ENCODE assay signal across 9 mouse cellular contexts in the genomic region with DNA sequence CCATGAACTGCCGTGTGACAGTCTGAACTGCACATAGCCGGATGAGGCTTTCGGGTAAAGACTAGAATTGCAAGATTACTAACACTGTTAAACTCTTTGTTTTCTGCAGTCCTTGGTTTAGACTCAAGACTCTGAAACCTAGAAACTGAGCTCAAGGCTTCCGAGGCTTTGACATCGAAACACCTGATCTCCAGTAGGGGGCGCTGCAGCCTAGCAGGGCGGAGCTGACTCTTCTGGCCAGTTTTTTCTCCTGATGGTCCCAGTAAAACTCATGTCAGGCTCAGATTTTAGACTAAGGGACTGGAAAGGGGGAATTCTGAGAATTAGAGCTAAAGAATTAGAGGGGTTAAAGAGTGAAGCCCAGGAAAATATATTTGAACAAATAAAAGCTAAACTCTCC. TPM values are rescaled to one million over a fixed set of nuclear protein-coding genes. Genes with fewer than 3 reads are reported as not detected.
DNase-seq lines count a peak whose midpoint lies in the region; ATAC-seq and TF ChIP-seq lines count a peak whose summit lies in the region.
"Had no signal": no experiment of that assay in that cellular context is flagged by ENCODE, and none has a peak within 500 bp of the region (broad histone marks: within the 10 kb centered on the region; RNA-seq: fewer than 3 reads in every experiment).

No protein-coding gene starts in this region.

- no peaks in the 10 kb centered on the region for H3K9me3 ChIP-seq in heart, embryonic 11.5 days (replicated peaks; ENCODE audit: control insufficient read depth, low read length)
- no peaks in the 10 kb centered on the region for H3K9me3 ChIP-seq in G1E (replicated peaks)
- H3K9me3 ChIP-seq: megakaryocyte, embryonic 14.5 days had no signal

- no peak overlapping the region for H3K4me3 ChIP-seq in heart, embryonic 11.5 days (ENCODE audit: low read depth, low read length)
- H3K4me3 ChIP-seq in G1E (ENCODE audit: low read depth, low read length), result no peak overlapping the region
- H3K4me3 ChIP-seq: megakaryocyte, embryonic 14.5 days had no signal

- H3K4me2 ChIP-seq in heart, embryonic 11.5 days, result no peak overlapping the region; the same call in 1 of the 2 replicates

- H3K27ac ChIP-seq in heart, embryonic 11.5 days (ENCODE audit: low read depth, low read length), result no peak overlapping the region

- H3K36me3 ChIP-seq in heart, embryonic 11.5 days (ENCODE audit: control insufficient read depth, insufficient read depth, low read length), result no peaks in the 10 kb centered on the region
- H3K36me3 ChIP-seq in G1E (replicated peaks), result no peaks in the 10 kb centered on the region

- WGBS in heart, embryonic 11.5 days (ENCODE audit: insufficient replicate concordance), result 10% methylated on average over 7 of the region's 7 CpGs

- DNase-seq in heart, adult 18-20 months, result peak; percentile 68 to 91
- DNase-seq in G1E (ENCODE audit: low spot score), result peak; percentile 39
- DNase-seq in c-Kit-positive CD71-positive TER-119-positive erythroid progenitor cells, embryonic 14.5 days (ENCODE audit: low spot score), result peak; percentile 33
- peak; percentile 52 for DNase-seq in gastrocnemius, postnatal 25 days
- DNase-seq in layer of hippocampus, postnatal 25 days (ENCODE audit: extremely low spot score in 1 of 2, low spot score in 1 of 2), result peak; percentile 45 to 88
- DNase-seq in naive thymus-derived CD4-positive, alpha-beta T cell, adult 2 months (ENCODE audit: low read depth), result peak; percentile 89
- DNase-seq in testis, postnatal 10 days (ENCODE audit: low spot score), result peak; percentile 91

- no peaks in the 10 kb centered on the region for H3K4me1 ChIP-seq in heart, embryonic 11.5 days (ENCODE audit: control insufficient read depth, insufficient read depth, low read length)
- H3K4me1 ChIP-seq in G1E (ENCODE audit: insufficient read depth, low read depth, low read length), result no peaks in the 10 kb centered on the region

- no peak for ATAC-seq in heart, embryonic 11.5 days (replicated peaks; ENCODE audit: insufficient number of reproducible peaks, low FRiP score, low TSS enrichment)
- ATAC-seq in G1E (ENCODE audit: extremely low read depth, insufficient number of reproducible peaks, low FRiP score, poor library complexity, severe bottlenecking), result no peak

- H3K9ac ChIP-seq in heart, embryonic 11.5 days (ENCODE audit: low read depth, low read length), result no peak overlapping the region

- 0 out of 2 replicates have a peak, but pooled peaks cover under 1% of the 10 kb centered on the region for H3K27me3 ChIP-seq in heart, embryonic 11.5 days (ENCODE audit: control insufficient read depth, insufficient read depth, low read length)
- peaks cover 8% of the 10 kb centered on the region; the same call in 1 of the 2 replicates for H3K27me3 ChIP-seq in G1E (ENCODE audit: insufficient read depth, low read length)

- TF ChIP-seq CTCF in G1E (IDR thresholded peaks at IDR 0.05; ENCODE audit: low read depth, low read length), result peak; percentile 54; the same call in 1 of the 2 replicates

RNA-seq across cellular contexts. Expression of a gene that starts 6.1 kb away (rescaled TPM):
- total RNA-seq in heart, adult 18-20 months (2021), result not detected
- not detected in 2 replicates for polyA plus RNA-seq in heart, embryonic 11.5 days (2014; fragmentation: Nextera tagmentation; extraction: Ambion mirVana)
- total RNA-seq in G1E (2014; fragmentation: Nextera tagmentation) (not detected in 2 replicates), G1E (2017) (not detected in 2 replicates)
- polyA plus RNA-seq in G1E (2012), result not detected in 2 replicates
- total RNA-seq in gastrocnemius, postnatal 25 days (2021), result 1 to 10 TPM; 2.0 to 2.7 TPM
- total RNA-seq in layer of hippocampus, postnatal 25 days (2021), result not detected

RNA-seq across cellular contexts. Expression of a gene that starts 23.2 kb away (rescaled TPM):
- total RNA-seq in heart, adult 18-20 months (2021), result not detected
- not detected in 2 replicates for polyA plus RNA-seq in heart, embryonic 11.5 days (2014; fragmentation: Nextera tagmentation; extraction: Ambion mirVana)
- total RNA-seq in G1E (2014; fragmentation: Nextera tagmentation), result not detected in 2 replicates
- 0.60 TPM in 1 of 2 replicates, not detected in the other for total RNA-seq in G1E (2017)
- not detected in 2 replicates for polyA plus RNA-seq in G1E (2012)
- total RNA-seq in gastrocnemius, postnatal 25 days (2021), result not detected
- under 1 TPM; 0.23 to 0.66 TPM for total RNA-seq in layer of hippocampus, postnatal 25 days (2021)

RNA-seq across cellular contexts. Expression of a gene that starts 28.6 kb away (rescaled TPM):
- total RNA-seq in heart, adult 18-20 months (2021), result 100 to 1,000 TPM; 239 to 298 TPM
- polyA plus RNA-seq in heart, embryonic 11.5 days (2014; fragmentation: Nextera tagmentation; extraction: Ambion mirVana), result 2.0 and 2.1 TPM in 2 replicates
- total RNA-seq in G1E (2014; fragmentation: Nextera tagmentation) (not detected in 2 replicates), G1E (2017) (0.06 and 0.16 TPM in 2 replicates)
- not detected in 2 replicates for polyA plus RNA-seq in G1E (2012)
- 10 to 100 TPM; 52.4 to 64.1 TPM for total RNA-seq in gastrocnemius, postnatal 25 days (2021)
- total RNA-seq in layer of hippocampus, postnatal 25 days (2021), result 1 to 10 TPM; 1.8 to 2.3 TPM

RNA-seq across cellular contexts. Expression of a gene that starts 42.8 kb away (rescaled TPM):
- 1 to 10 TPM; 1.5 to 2.1 TPM for total RNA-seq in heart, adult 18-20 months (2021)
- 0.07 TPM in 1 of 2 replicates, not detected in the other for polyA plus RNA-seq in heart, embryonic 11.5 days (2014; fragmentation: Nextera tagmentation; extraction: Ambion mirVana)
- total RNA-seq in G1E (2014; fragmentation: Nextera tagmentation) (not detected in 2 replicates), G1E (2017) (0.11 TPM in 1 of 2 replicates, not detected in the other)
- not detected in 2 replicates for polyA plus RNA-seq in G1E (2012)
- under 1 TPM; 0.43 to 0.62 TPM for total RNA-seq in gastrocnemius, postnatal 25 days (2021)
- total RNA-seq in layer of hippocampus, postnatal 25 days (2021), result 1 to 10 TPM; 1.5 to 1.7 TPM

RNA-seq across cellular contexts. Expression of a gene that starts 43.1 kb away (rescaled TPM):
- 10 to 100 TPM; 13.2 to 14.8 TPM for total RNA-seq in heart, adult 18-20 months (2021)
- polyA plus RNA-seq in heart, embryonic 11.5 days (2014; fragmentation: Nextera tagmentation; extraction: Ambion mirVana), result 0.64 and 1.7 TPM in 2 replicates
- total RNA-seq in G1E (2014; fragmentation: Nextera tagmentation), result not detected in 2 replicates
- total RNA-seq in G1E (2017), result not detected in 2 replicates
- polyA plus RNA-seq in G1E (2012), result not detected in 2 replicates
- 1 to 10 TPM; 3.9 to 8.2 TPM for total RNA-seq in gastrocnemius, postnatal 25 days (2021)
- total RNA-seq in layer of hippocampus, postnatal 25 days (2021), result 10 to 100 TPM in 1 of 2 experiments, 1 to 10 TPM in 1; 8.6 to 17.6 TPM

Comparison
In these comparisons a context has a peak if more than half of its experiments do, and no peak if none do; other contexts are left out.
1. DNase-seq: peak in every context shown above with its lines; median percentile 91 in testis, postnatal 10 days; 89 in naive thymus-derived CD4-positive, alpha-beta T cell, adult 2 months; 80 in heart, adult 18-20 months; 66 in layer of hippocampus, postnatal 25 days; 52 in gastrocnemius, postnatal 25 days; 39 in G1E; 33 in c-Kit-positive CD71-positive TER-119-positive erythroid progenitor cells, embryonic 14.5 days.
2. RNA of a gene that starts 28.6 kb away (total RNA-seq): 239 to 298 TPM in heart, adult 18-20 months and 52.4 to 64.1 TPM in gastrocnemius, postnatal 25 days; 1.8 to 2.3 TPM in layer of hippocampus, postnatal 25 days and 0.06 to 0.16 TPM in G1E; every median in the first group is over 10 times any median in the second.